Mouse (Mus musculus) kidney, embryonic 16.5 days (tissue): ENCODE results near the gene Gm14419. TPM values are rescaled to one million over a fixed set of nuclear protein-coding genes. Genes with fewer than 3 reads are reported as not detected.
"Not testable (repeated sequence)": the region's sequence is repeated elsewhere in the genome, so short reads cannot be mapped to it uniquely, and the experiment has no call there.

Source experiments
- ATAC-seq: fragments of 200-750 bp; cut with Nextera tagmentation; 2 replicates; pipeline ENCODE4 v1.8.0; 2017; ENCODE audit warnings: moderate TSS enrichment; ENCODE audit not compliant: low FRiP score, low TSS enrichment
- H3K27ac ChIP-seq: fragments of 300-500 bp; sonication (generic); 2 replicates; pipeline ENCODE4 v1.5.1; 2014; ENCODE audit warnings: low read length
- H3K27me3 ChIP-seq: fragments of 300-500 bp; sonication (generic); 2 replicates; pipeline ENCODE4 v1.6.1; 2014; ENCODE audit warnings: low read length, control low read depth, mixed read lengths; ENCODE audit not compliant: insufficient read depth
- H3K36me3 ChIP-seq: fragments of 300-500 bp; sonication (generic); 2 replicates; pipeline ENCODE4 v1.6.1; 2014; ENCODE audit warnings: low read length, control low read depth, mixed read lengths; ENCODE audit not compliant: insufficient read depth
- H3K4me1 ChIP-seq: fragments of 300-500 bp; sonication (generic); 2 replicates; pipeline ENCODE4 v1.6.1; 2014; ENCODE audit warnings: low read length, control low read depth, mixed read lengths; ENCODE audit not compliant: insufficient read depth
- H3K4me2 ChIP-seq: fragments of 300-500 bp; sonication (generic); replicated peaks from 2 replicates; pipeline ENCODE4 v1.6.1; 2014; ENCODE audit warnings: low read depth, low read length
- H3K4me3 ChIP-seq: fragments of 300-500 bp; sonication (generic); 2 replicates; pipeline ENCODE4 v1.5.1; 2014; ENCODE audit warnings: mild to moderate bottlenecking, low read length
- H3K9ac ChIP-seq: fragments of 300-500 bp; sonication (generic); replicated peaks from 2 replicates; pipeline ENCODE4 v1.6.1; 2014; ENCODE audit warnings: low read length
- H3K9me3 ChIP-seq: fragments of 300-500 bp; sonication (generic); 2 replicates; pipeline ENCODE4 v1.6.1; 2016; ENCODE audit warnings: low read length, control low read depth
- WGBS: fragments of 180-500 bp; shearing (Covaris S2); extraction: QIAGEN DNeasy Blood & Tissue Kit; methylation state at CpG from one replicate; pipeline ENCODE4 v1.1.7; 2014; 5-methylcytosine and 5-hydroxymethylcytosine counted together
- polyA plus RNA-seq: library from polyadenylated mRNA; unstranded; fragments of >200 nt; fragmentation: Nextera tagmentation; extraction: Ambion mirVana; gene quantifications from 2 replicates; pipeline ENCODE4 v1.2.1, GENCODE M21; 2015

The Gm14419 gene
- polyA plus RNA-seq, result 9.8 and 11.7 TPM in 2 replicates

DNA sequence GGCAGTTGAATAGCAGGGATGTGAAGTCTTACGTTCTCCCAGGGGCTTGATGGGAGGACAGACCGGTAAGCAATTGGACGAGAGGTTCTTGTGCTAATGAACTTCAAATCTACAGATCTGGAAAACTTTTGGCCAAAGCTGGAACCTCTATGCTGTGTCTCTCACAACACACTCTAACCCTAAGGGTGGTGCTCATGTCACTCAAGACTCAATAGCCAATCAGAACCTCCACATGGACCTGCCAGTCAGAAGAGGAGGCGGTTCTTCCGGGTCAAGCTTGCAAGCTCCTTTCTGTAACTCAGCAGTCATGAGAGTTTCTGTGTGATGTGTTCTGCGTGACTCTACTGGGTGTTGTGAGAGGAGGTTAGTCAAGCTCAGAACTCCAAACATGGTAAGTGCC, at the start of gene Gm14419:
Gene Gm14419, plus strand, starts transcription at position 301 of the 400 bp plus-strand sequence.
- H3K4me3 ChIP-seq, H3K4me2 ChIP-seq, ATAC-seq, H3K9me3 ChIP-seq, H3K27ac ChIP-seq, H3K9ac ChIP-seq, H3K36me3 ChIP-seq, H3K4me1 ChIP-seq, H3K27me3 ChIP-seq: not testable (repeated sequence)
- WGBS, result no CpG with 5 or more reads among the region's 6 CpGs

Other genes with a start within 250 kb of the Gm14419 start
- 12.4 and 12.8 TPM in 2 replicates for gene Gm14295, start 202.3 kb upstream of the Gm14419 start, polyA plus RNA-seq
- gene Gm14408, start 169.8 kb upstream of the Gm14419 start, polyA plus RNA-seq, result not detected in 2 replicates
- gene Gm14296, start 73.1 kb upstream of the Gm14419 start, polyA plus RNA-seq, result 6.3 and 11.7 TPM in 2 replicates
- gene Gm14401, start 73.4 kb downstream of the Gm14419 start, polyA plus RNA-seq, result not detected in 2 replicates
- 22.1 and 29.9 TPM in 2 replicates for gene Gm14410, start 205.5 kb downstream of the Gm14419 start, polyA plus RNA-seq